Comparison of ENCODE assay signal across 9 mouse cellular contexts in the genomic region with DNA sequence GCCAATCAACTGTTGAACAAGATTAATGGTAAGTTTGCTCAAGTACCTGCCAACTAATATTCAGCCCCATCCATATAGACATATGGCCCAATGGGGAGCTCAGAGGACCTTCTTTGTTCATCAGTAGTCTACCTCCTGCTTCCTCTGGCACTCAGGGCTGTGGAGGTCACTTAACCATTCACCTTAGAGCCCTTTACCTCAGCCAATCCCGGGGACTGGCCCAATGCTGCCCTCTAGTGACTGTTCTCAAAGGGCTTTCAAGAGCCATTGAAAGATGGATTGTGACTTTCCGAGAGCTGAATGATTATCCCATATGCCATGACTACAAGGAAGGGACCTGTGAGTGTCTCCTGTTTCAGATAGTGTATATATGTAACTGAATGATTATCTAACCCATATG. TPM values are rescaled to one million over a fixed set of nuclear protein-coding genes. Genes with fewer than 3 reads are reported as not detected.
DNase-seq lines count a peak whose midpoint lies in the region; ATAC-seq and TF ChIP-seq lines count a peak whose summit lies in the region.
"Had no signal": no experiment of that assay in that cellular context is flagged by ENCODE, and none has a peak within 500 bp of the region (broad histone marks: within the 10 kb centered on the region; RNA-seq: fewer than 3 reads in every experiment).

No protein-coding gene starts in this region.

- 0 out of 2 replicates have a peak, but pooled peaks cover 2% of the 10 kb centered on the region for H3K4me1 ChIP-seq in kidney, embryonic 14.5 days (ENCODE audit: control insufficient read depth, insufficient read depth, low read length)
- no peaks in the 10 kb centered on the region for H3K4me1 ChIP-seq in CH12.LX (ENCODE audit: control insufficient read depth in 1 of 2, insufficient read depth in 2 of 2)
- no peaks in the 10 kb centered on the region for H3K4me1 ChIP-seq in hindbrain, embryonic 14.5 days (replicated peaks; ENCODE audit: control insufficient read depth, insufficient read depth, low read length)
- H3K4me1 ChIP-seq: liver, embryonic 13.5 days had no signal

- TF ChIP-seq POLR2A in CH12.LX (IDR thresholded peaks at IDR 0.05; ENCODE audit: low read depth, low read length), result no peak

- H3K27me3 ChIP-seq in kidney, embryonic 14.5 days (ENCODE audit: control insufficient read depth, insufficient read depth, low read length), result no peaks in the 10 kb centered on the region
- H3K27me3 ChIP-seq in CH12.LX (replicated peaks), result no peaks in the 10 kb centered on the region
- no peaks in the 10 kb centered on the region for H3K27me3 ChIP-seq in hindbrain, embryonic 14.5 days (ENCODE audit: control insufficient read depth, insufficient read depth, low read length)
- H3K27me3 ChIP-seq: liver, embryonic 13.5 days had no signal

- H3K9ac ChIP-seq in kidney, embryonic 14.5 days (ENCODE audit: low read depth, low read length), result no peak overlapping the region
- no peak overlapping the region for H3K9ac ChIP-seq in CH12.LX (ENCODE audit: insufficient read depth, low read depth)
- H3K9ac ChIP-seq in hindbrain, embryonic 14.5 days, result no peak overlapping the region
- H3K9ac ChIP-seq: liver, embryonic 13.5 days had no signal

- no peak overlapping the region for H3K27ac ChIP-seq in kidney, embryonic 14.5 days (ENCODE audit: low read depth, low read length)
- H3K27ac ChIP-seq in CH12.LX (ENCODE audit: insufficient read depth, low read depth), result no peak overlapping the region
- H3K27ac ChIP-seq in hindbrain, embryonic 14.5 days, result no peak overlapping the region
- H3K27ac ChIP-seq: liver, embryonic 13.5 days had no signal

- H3K4me3 ChIP-seq in kidney, embryonic 14.5 days (ENCODE audit: low read length), result no peak overlapping the region
- no peak overlapping the region for H3K4me3 ChIP-seq in CH12.LX (replicated peaks in 1 of 3; ENCODE audit: low read depth in 2 of 3, low read length in 2 of 3, poor library complexity in 1 of 3)
- H3K4me3 ChIP-seq in hindbrain, embryonic 14.5 days (replicated peaks; ENCODE audit: low read length), result no peak overlapping the region
- H3K4me3 ChIP-seq: liver, embryonic 13.5 days had no signal

- H3K79me2 ChIP-seq in CH12.LX (replicated peaks; ENCODE audit: control insufficient read depth, extremely low read depth, insufficient read depth, poor library complexity, severe bottlenecking), result no peaks in the 10 kb centered on the region

- TF ChIP-seq RAD21 in CH12.LX (IDR thresholded peaks at IDR 0.05; ENCODE audit: low read depth, low read length), result peak; percentile 85

- in situ Hi-C loops in CH12.LX (cut with MboI; ENCODE audit: low pct_ligation_motif_present, low pct_unique_long_range_greater_than_20kb, low sequenced_read_pairs), result loop anchor here (25.0 kb wide), 1 partner anchor 198 kb away; no protein-coding TSS in a partner anchor

- H3K9me3 ChIP-seq in kidney, embryonic 14.5 days (ENCODE audit: control insufficient read depth, low read length), result no peaks in the 10 kb centered on the region
- H3K9me3 ChIP-seq in CH12.LX (replicated peaks; ENCODE audit: low read length), result no peaks in the 10 kb centered on the region
- no peaks in the 10 kb centered on the region for H3K9me3 ChIP-seq in hindbrain, embryonic 14.5 days (ENCODE audit: control insufficient read depth, low read length)
- H3K9me3 ChIP-seq: liver, embryonic 13.5 days had no signal

- dilution Hi-C loops in CH12.LX (cut with MboI; ENCODE audit: extremely low pct_ligation_motif_present, extremely low pct_unique_long_range_greater_than_20kb, low sequenced_read_pairs), result no loop called here

- peak; percentile 19 to 86; a peak in 2 of 4 replicates for TF ChIP-seq CTCF in CH12.LX (conservative IDR thresholded peaks at IDR 0.05 in 1 of 2, IDR thresholded peaks at IDR 0.05 in 1 of 2; ENCODE audit: low read depth in 2 of 2, low read length in 2 of 2)

- intact Hi-C loops in gastrocnemius, postnatal 14 days (cut with DNase I; ENCODE audit: low total_unique reads), result no loop called here

- WGBS in kidney, embryonic 14.5 days, result 69% methylated on average over 2 of the region's 2 CpGs
- WGBS in hindbrain, embryonic 14.5 days, result 68% methylated on average over 2 of the region's 2 CpGs

- H3K36me3 ChIP-seq in kidney, embryonic 14.5 days (ENCODE audit: control insufficient read depth, insufficient read depth, low read length), result peaks cover 12% of the 10 kb centered on the region; the same call in 1 of the 2 replicates
- no peaks in the 10 kb centered on the region for H3K36me3 ChIP-seq in CH12.LX (replicated peaks in 1 of 2; ENCODE audit: control insufficient read depth in 1 of 2, insufficient read depth in 1 of 2, low read length in 1 of 2)
- no peaks in the 10 kb centered on the region for H3K36me3 ChIP-seq in hindbrain, embryonic 14.5 days (replicated peaks; ENCODE audit: control insufficient read depth, insufficient read depth)
- H3K36me3 ChIP-seq: liver, embryonic 13.5 days had no signal

- TF ChIP-seq EP300 in CH12.LX (IDR thresholded peaks at IDR 0.05; ENCODE audit: low read length), result no peak

- no peak for ATAC-seq in kidney, embryonic 14.5 days (ENCODE audit: low FRiP score, low TSS enrichment)
- no peak for ATAC-seq in hindbrain, embryonic 14.5 days (ENCODE audit: low FRiP score)

- H3K4me2 ChIP-seq in kidney, embryonic 14.5 days (replicated peaks; ENCODE audit: low read depth, low read length), result no peak overlapping the region
- H3K4me2 ChIP-seq in CH12.LX (ENCODE audit: insufficient read depth, low read depth, poor library complexity, severe bottlenecking), result no peak overlapping the region
- H3K4me2 ChIP-seq in hindbrain, embryonic 14.5 days (replicated peaks), result no peak overlapping the region
- H3K4me2 ChIP-seq: liver, embryonic 13.5 days had no signal

- DNase-seq in kidney, adult 18-20 months, result peak; percentile 58
- peak; percentile 54 for DNase-seq in CH12.LX (ENCODE audit: extremely low read depth)
- DNase-seq in T-cell, adult 2 months (ENCODE audit: low spot score), result peak; percentile 8
- peak; percentile 41 for DNase-seq in gastrocnemius, postnatal 14 days
- peak; percentile 27 to 40 for DNase-seq in left cerebral cortex, adult 18-20 months (ENCODE audit: low spot score in 2 of 2)
- DNase-seq in telencephalon, adult 2 months (ENCODE audit: low read depth, low spot score), result peak; percentile 6
- DNase-seq in hindbrain, embryonic 14.5 days (ENCODE audit: low spot score), result no peak
- DNase-seq: liver, embryonic 13.5 days had no signal

TF ChIP-seq in CH12.LX, 34 proteins besides CTCF, POLR2A, EP300 and RAD21:
- TF ChIP-seq SMC3 (IDR thresholded peaks at IDR 0.05; ENCODE audit: low read depth, low read length) (peak; percentile 78), ZC3H11A (IDR thresholded peaks at IDR 0.05; ENCODE audit: low read depth, low read length) (peak; percentile 26), ELF1 (IDR thresholded peaks at IDR 0.05; ENCODE audit: low read depth, low read length) (no peak)

RNA-seq across cellular contexts. Expression of a gene that starts 9.4 kb away (rescaled TPM):
- polyA plus RNA-seq in kidney, embryonic 14.5 days (2014; fragmentation: Nextera tagmentation; extraction: Ambion mirVana), result not detected in 2 replicates
- total RNA-seq in CH12.LX (2012; rRNA removed) (not detected in 2 replicates), CH12.LX (2014; rRNA removed) (not detected in 2 replicates)
- polyA plus RNA-seq in CH12.LX (2012; ENCODE audit: insufficient read length, low read depth), result not detected in 2 replicates
- not detected for total RNA-seq in gastrocnemius, postnatal 14 days (2021)
- not detected for total RNA-seq in left cerebral cortex, adult 18-20 months (2021)
- 0.27 TPM in 1 of 2 replicates, not detected in the other for polyA plus RNA-seq in hindbrain, embryonic 14.5 days (2014; fragmentation: Nextera tagmentation; extraction: Ambion mirVana)
